Mouse (Mus musculus) right cerebral cortex, adult 18-20 months (tissue): ENCODE results near the gene Lrch3.
A peak's percentile ranks its signal among the peaks of the same experiment; 100 is the strongest.
"Not testable (repeated sequence)": the region's sequence is repeated elsewhere in the genome, so short reads cannot be mapped to it uniquely, and the experiment has no call there.

Experiments used
- DNase-seq: peaks from one replicate; pipeline ENCODE4 v3.0.0; 2022; ENCODE audit warnings: mixed read lengths

Gene Lrch3

GRCm38 (mm10) chr16:33005216-33005615, 91.3 kb downstream of the Lrch3 start:
- no peak for DNase-seq

GRCm38 (mm10) chr16:33006888-33007287, 93.0 kb downstream of the Lrch3 start:
- DNase-seq = no peak

GRCm38 (mm10) chr16:33007436-33007835, 93.5 kb downstream of the Lrch3 start:
- DNase-seq = no peak

GRCm38 (mm10) chr16:33010166-33010565, 96.3 kb downstream of the Lrch3 start:
- DNase-seq = no peak

GRCm38 (mm10) chr16:33013801-33014200, 99.9 kb downstream of the Lrch3 start:
- no peak for DNase-seq

GRCm38 (mm10) chr16:33014921-33015320, 101.0 kb downstream of the Lrch3 start:
- no peak for DNase-seq

GRCm38 (mm10) chr16:33015396-33015907, 101.6 kb downstream of the Lrch3 start:
- no peak for DNase-seq

GRCm38 (mm10) chr16:33015986-33016385, 102.1 kb downstream of the Lrch3 start:
- no peak for DNase-seq

GRCm38 (mm10) chr16:33017677-33018349, 103.9 kb downstream of the Lrch3 start:
- DNase-seq = peak; percentile 34

GRCm38 (mm10) chr16:33019117-33019770, 105.3 kb downstream of the Lrch3 start:
- DNase-seq = no peak

GRCm38 (mm10) chr16:33021381-33021780, 107.5 kb downstream of the Lrch3 start:
- no peak for DNase-seq

GRCm38 (mm10) chr16:33023750-33024149, 109.8 kb downstream of the Lrch3 start:
- peak; percentile 75 for DNase-seq

GRCm38 (mm10) chr16:33024456-33025104, 110.7 kb downstream of the Lrch3 start:
- no peak for DNase-seq

GRCm38 (mm10) chr16:33026357-33026756, 112.5 kb downstream of the Lrch3 start:
- peak; percentile 26 for DNase-seq

- no peak for DNase-seq
Measured at GRCm38 (mm10) chr16:33036006-33036405, 122.1 kb downstream of the Lrch3 start.

- no peak for DNase-seq
Measured at GRCm38 (mm10) chr16:33042682-33043081, 128.8 kb downstream of the Lrch3 start.

GRCm38 (mm10) chr16:33043268-33043667, 129.4 kb downstream of the Lrch3 start:
- DNase-seq = no peak

GRCm38 (mm10) chr16:33048004-33048403, 134.1 kb downstream of the Lrch3 start:
- no peak for DNase-seq

- no peak for DNase-seq
Measured at GRCm38 (mm10) chr16:33048686-33049085, 134.8 kb downstream of the Lrch3 start.

- no peak for DNase-seq
Measured at GRCm38 (mm10) chr16:33049809-33050208, 135.9 kb downstream of the Lrch3 start.

- DNase-seq = no peak
Measured at GRCm38 (mm10) chr16:33053141-33053540, 139.2 kb downstream of the Lrch3 start.

- DNase-seq = not testable (repeated sequence)
Measured at GRCm38 (mm10) chr16:33054927-33055326, 141.0 kb downstream of the Lrch3 start.

GRCm38 (mm10) chr16:33055655-33056054, 141.8 kb downstream of the Lrch3 start:
- no peak for DNase-seq
